In the genomic region with DNA sequence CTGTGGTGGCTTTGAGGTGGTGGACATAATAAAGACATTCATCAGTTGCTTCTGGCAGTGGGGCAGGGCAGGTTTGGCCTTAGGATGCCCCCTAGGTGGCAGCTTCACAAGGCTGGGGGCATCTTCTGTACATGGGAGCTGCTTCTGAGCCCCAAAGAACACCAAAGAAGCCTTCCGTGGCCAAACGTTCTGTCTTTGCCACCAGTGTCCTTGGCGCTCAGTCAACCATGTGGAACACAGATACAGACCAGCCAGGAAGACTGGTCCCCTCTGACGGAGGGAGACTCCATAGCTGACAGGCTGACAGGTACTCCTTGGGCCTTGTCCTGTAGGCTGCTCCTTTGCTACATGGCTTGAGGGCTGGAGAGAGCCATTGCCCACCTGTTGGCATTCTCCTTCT, we compare ENCODE assay signal across 18 mouse cellular contexts. TPM values are rescaled to one million over a fixed set of nuclear protein-coding genes. Genes with fewer than 3 reads are reported as not detected.
A peak's percentile ranks its signal among the peaks of the same experiment; 100 is the strongest.
DNase-seq lines count a peak whose midpoint lies in the region; ATAC-seq lines count a peak whose summit lies in the region.
"Had no signal": no experiment of that assay in that cellular context is flagged by ENCODE, and none has a peak within 500 bp of the region (broad histone marks: within the 10 kb centered on the region; RNA-seq: fewer than 3 reads in every experiment).

No protein-coding gene starts in this region.

- DNase-seq in adrenal gland, postnatal 14 days: peak; percentile 64
- DNase-seq in adrenal gland, postnatal 10 days: no peak
- DNase-seq in forebrain, embryonic 10.5 days (ENCODE audit: extremely low spot score, low spot score): no peak
- DNase-seq in forebrain, embryonic 11.5 days (ENCODE audit: low spot score): no peak
- peak; percentile 18 for DNase-seq in kidney, postnatal 10 days
- no peak for DNase-seq in kidney, postnatal 25 days
- no peak for DNase-seq in limb, embryonic 10.5 days (ENCODE audit: low spot score)
- DNase-seq in ovary, postnatal 10 days (ENCODE audit: low spot score): no peak
- DNase-seq: cerebellum, adult 11 months; cerebellum, adult 8-10 months; cerebellum, postnatal 25 days; gastrocnemius, postnatal 14 days; heart, postnatal 36 days; kidney, adult 11 months had no signal

- no peaks in the 10 kb centered on the region for H3K36me3 ChIP-seq in forebrain, embryonic 10.5 days (replicated peaks)
- H3K36me3 ChIP-seq in forebrain, embryonic 11.5 days (ENCODE audit: control insufficient read depth, insufficient read depth, low read length): no peaks in the 10 kb centered on the region
- H3K36me3 ChIP-seq in limb, embryonic 10.5 days: no peaks in the 10 kb centered on the region
- H3K36me3 ChIP-seq: forebrain, embryonic 15.5 days; heart, embryonic 13.5 days; hindbrain, embryonic 12.5 days had no signal

- WGBS in forebrain, embryonic 10.5 days: 86% methylated on average over 4 of the region's 4 CpGs
- 93% methylated on average over 4 of the region's 4 CpGs for WGBS in forebrain, embryonic 11.5 days
- 95% methylated on average over 4 of the region's 4 CpGs for WGBS in limb, embryonic 10.5 days

- H3K4me1 ChIP-seq in forebrain, embryonic 10.5 days: peaks cover 92% of the 10 kb centered on the region
- H3K4me1 ChIP-seq in forebrain, embryonic 11.5 days (replicated peaks; ENCODE audit: control insufficient read depth, insufficient read depth, low read length): peaks cover 28% of the 10 kb centered on the region
- H3K4me1 ChIP-seq in limb, embryonic 10.5 days: peaks cover 95% of the 10 kb centered on the region

- H3K27me3 ChIP-seq in forebrain, embryonic 10.5 days (ENCODE audit: poor library complexity, severe bottlenecking): peaks cover 60% of the 10 kb centered on the region
- H3K27me3 ChIP-seq in forebrain, embryonic 11.5 days (ENCODE audit: control insufficient read depth, insufficient read depth, low read length): no peaks in the 10 kb centered on the region
- no peaks in the 10 kb centered on the region for H3K27me3 ChIP-seq in limb, embryonic 10.5 days (ENCODE audit: low read depth, poor library complexity, severe bottlenecking)
- H3K27me3 ChIP-seq: forebrain, embryonic 15.5 days; heart, embryonic 13.5 days had no signal

- H3K27ac ChIP-seq in forebrain, embryonic 10.5 days: peak overlapping the region; percentile 12; the same call in 1 of the 2 replicates
- H3K27ac ChIP-seq in forebrain, embryonic 11.5 days (ENCODE audit: low read depth, low read length): no peak overlapping the region
- peak overlapping the region; percentile 95 for H3K27ac ChIP-seq in limb, embryonic 10.5 days
- H3K27ac ChIP-seq: forebrain, embryonic 15.5 days; heart, embryonic 13.5 days; hindbrain, embryonic 12.5 days had no signal

- no peak overlapping the region for H3K9ac ChIP-seq in forebrain, embryonic 11.5 days (ENCODE audit: low read length)
- H3K9ac ChIP-seq: forebrain, embryonic 15.5 days; heart, embryonic 13.5 days; hindbrain, embryonic 12.5 days had no signal

- no peak overlapping the region for H3K4me3 ChIP-seq in forebrain, embryonic 10.5 days
- H3K4me3 ChIP-seq in forebrain, embryonic 11.5 days (ENCODE audit: low read depth, low read length): no peak overlapping the region
- no peak overlapping the region for H3K4me3 ChIP-seq in limb, embryonic 10.5 days
- H3K4me3 ChIP-seq: forebrain, embryonic 15.5 days; heart, embryonic 13.5 days; hindbrain, embryonic 12.5 days had no signal

- no peak overlapping the region for H3K4me2 ChIP-seq in forebrain, embryonic 11.5 days (ENCODE audit: low read depth, low read length, severe bottlenecking)
- H3K4me2 ChIP-seq: forebrain, embryonic 15.5 days; heart, embryonic 13.5 days; hindbrain, embryonic 12.5 days had no signal

- ATAC-seq in forebrain, embryonic 11.5 days (replicated peaks; ENCODE audit: low FRiP score): no peak
- ATAC-seq: forebrain, embryonic 15.5 days; hindbrain, embryonic 16.5 days had no signal

- no peaks in the 10 kb centered on the region for H3K9me3 ChIP-seq in forebrain, embryonic 10.5 days
- no peaks in the 10 kb centered on the region for H3K9me3 ChIP-seq in forebrain, embryonic 11.5 days (ENCODE audit: control insufficient read depth, low read length)
- H3K9me3 ChIP-seq in limb, embryonic 10.5 days (replicated peaks): no peaks in the 10 kb centered on the region
- H3K9me3 ChIP-seq: forebrain, embryonic 15.5 days; heart, embryonic 13.5 days had no signal

RNA-seq across cellular contexts. Expression of gene Gse1, which starts 45.2 kb away (rescaled TPM):
- total RNA-seq in adrenal gland, postnatal 14 days (2021): 29.9 and 33.9 TPM in 2 replicates
- 10 to 100 TPM; 27.2 to 42.9 TPM for total RNA-seq in adrenal gland, postnatal 10 days (2021)
- 11.1 and 12.0 TPM in 2 replicates for polyA plus RNA-seq in forebrain, embryonic 10.5 days (2016; fragmentation: Nextera tagmentation; extraction: Ambion mirVana)
- polyA plus RNA-seq in forebrain, embryonic 11.5 days (2014; fragmentation: Nextera tagmentation; extraction: Ambion mirVana): 22.2 and 23.6 TPM in 2 replicates
- polyA plus RNA-seq in limb, embryonic 10.5 days (2016; fragmentation: Nextera tagmentation; extraction: Ambion mirVana): 6.7 and 8.1 TPM in 2 replicates

Comparison
In these comparisons a context has a peak if more than half of its experiments do, and no peak if none do; other contexts are left out.
1. DNase-seq: peak in adrenal gland, postnatal 14 days (single experiment) and kidney, postnatal 10 days (single experiment); none in adrenal gland, postnatal 10 days (single experiment), forebrain, embryonic 10.5 days (single experiment), forebrain, embryonic 11.5 days (single experiment), kidney, postnatal 25 days (0 of 2), limb, embryonic 10.5 days (single experiment) and ovary, postnatal 10 days (single experiment).